Mouse (Mus musculus): ENCODE data around the gene Smarcd2.

DNA sequence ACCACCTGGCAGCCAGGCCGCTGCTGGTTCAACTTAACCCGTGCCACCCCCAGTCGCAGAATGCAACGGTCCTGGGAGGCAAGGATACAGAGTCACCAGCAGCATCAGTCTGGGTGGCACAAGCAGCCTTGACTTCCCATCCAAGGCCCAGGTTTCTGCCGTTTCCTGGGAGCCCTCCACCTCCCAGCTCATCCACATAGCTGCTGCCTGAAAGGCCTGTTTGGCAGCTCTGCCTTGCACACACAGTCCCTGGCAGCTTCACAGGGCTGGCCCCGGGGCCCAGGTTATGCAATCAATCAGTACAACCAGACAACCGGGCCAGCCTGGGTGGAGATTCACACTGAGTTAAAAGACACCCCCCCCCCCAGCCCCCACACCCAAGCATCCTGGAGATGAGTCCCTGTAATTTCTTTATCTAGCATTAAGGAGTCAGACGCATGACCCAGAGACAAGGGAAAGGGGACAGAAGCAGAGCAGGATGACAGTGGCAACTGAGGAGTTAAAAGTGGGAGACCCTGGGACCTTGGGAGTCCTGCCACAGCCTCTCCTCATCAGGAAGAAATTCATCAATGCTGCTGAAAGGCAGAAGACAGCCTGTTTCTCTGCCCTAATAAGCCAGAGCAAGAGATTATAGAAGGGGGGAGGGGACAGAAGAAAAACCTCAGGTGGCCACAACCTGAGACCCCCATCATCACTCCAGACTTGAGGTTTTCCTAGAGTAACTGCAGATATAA lies 4.3 kb downstream of the Smarcd2 start:
- TF ChIP-seq EP300 (IDR thresholded peaks at IDR 0.05; ENCODE audit: insufficient read depth, low read depth, low read length) (no peak), CTCF (IDR thresholded peaks at IDR 0.05; ENCODE audit: low read depth, low read length) (no peak)

Measured in ES-Bruce4 (cell line).